Mouse (Mus musculus) midbrain, embryonic 11.5 days (tissue): ENCODE measurements at regions not wholly inside any gene's neighbourhood (a gene's known extent, or its start where the extent isn't known, plus 50 kb on each side); places are given as distances from the start of the nearest gene placed in this dataset.
A peak's percentile ranks its signal among the peaks of the same experiment; 100 is the strongest.

Experiments used
- ATAC-seq: fragments of 200-750 bp; cut with Nextera tagmentation; 2 replicates; pipeline ENCODE4 v1.8.0; 2017; ENCODE audit warnings: moderate TSS enrichment, moderate library complexity; ENCODE audit not compliant: low FRiP score
- DNase-seq: peaks from one replicate; pipeline ENCODE4 v3.0.0; 2015; ENCODE audit warnings: low spot score; ENCODE audit errors: missing footprints
- H3K27ac ChIP-seq: fragments of 300-500 bp; sonication (generic); 2 replicates; pipeline ENCODE4 v1.5.1; 2014; ENCODE audit warnings: low read depth, low read length
- H3K27me3 ChIP-seq: fragments of 300-500 bp; sonication (generic); 2 replicates; pipeline ENCODE4 v1.6.1; 2014; ENCODE audit warnings: mild to moderate bottlenecking, low read length, moderate library complexity, mixed read lengths; ENCODE audit not compliant: control insufficient read depth, insufficient read depth
- H3K36me3 ChIP-seq: fragments of 300-500 bp; sonication (generic); 2 replicates; pipeline ENCODE4 v1.6.1; 2014; ENCODE audit warnings: mild to moderate bottlenecking, low read length, moderate library complexity, mixed read lengths; ENCODE audit not compliant: control insufficient read depth, insufficient read depth
- H3K4me1 ChIP-seq: fragments of 300-500 bp; sonication (generic); 2 replicates; pipeline ENCODE4 v1.6.1; 2014; ENCODE audit warnings: low read length; ENCODE audit not compliant: control insufficient read depth, insufficient read depth
- H3K4me2 ChIP-seq: fragments of 300-500 bp; sonication (generic); 2 replicates; pipeline ENCODE4 v1.6.1; 2014; ENCODE audit warnings: mild to moderate bottlenecking, moderate library complexity
- H3K4me3 ChIP-seq: fragments of 300-500 bp; sonication (generic); 2 replicates; pipeline ENCODE4 v1.5.1; 2014; ENCODE audit warnings: low read depth, low read length
- H3K9ac ChIP-seq: fragments of 300-500 bp; sonication (generic); 2 replicates; pipeline ENCODE4 v1.6.1; 2014; ENCODE audit warnings: low read length
- H3K9me3 ChIP-seq: fragments of 300-500 bp; sonication (generic); 2 replicates; pipeline ENCODE4 v1.6.1; 2016; ENCODE audit warnings: low read length; ENCODE audit not compliant: control insufficient read depth
- WGBS: fragments of 180-500 bp; shearing (Covaris S2); extraction: QIAGEN DNeasy Blood & Tissue Kit; methylation state at CpG from one replicate; pipeline ENCODE4 v1.1.7; 2014; 5-methylcytosine and 5-hydroxymethylcytosine counted together

DNA sequence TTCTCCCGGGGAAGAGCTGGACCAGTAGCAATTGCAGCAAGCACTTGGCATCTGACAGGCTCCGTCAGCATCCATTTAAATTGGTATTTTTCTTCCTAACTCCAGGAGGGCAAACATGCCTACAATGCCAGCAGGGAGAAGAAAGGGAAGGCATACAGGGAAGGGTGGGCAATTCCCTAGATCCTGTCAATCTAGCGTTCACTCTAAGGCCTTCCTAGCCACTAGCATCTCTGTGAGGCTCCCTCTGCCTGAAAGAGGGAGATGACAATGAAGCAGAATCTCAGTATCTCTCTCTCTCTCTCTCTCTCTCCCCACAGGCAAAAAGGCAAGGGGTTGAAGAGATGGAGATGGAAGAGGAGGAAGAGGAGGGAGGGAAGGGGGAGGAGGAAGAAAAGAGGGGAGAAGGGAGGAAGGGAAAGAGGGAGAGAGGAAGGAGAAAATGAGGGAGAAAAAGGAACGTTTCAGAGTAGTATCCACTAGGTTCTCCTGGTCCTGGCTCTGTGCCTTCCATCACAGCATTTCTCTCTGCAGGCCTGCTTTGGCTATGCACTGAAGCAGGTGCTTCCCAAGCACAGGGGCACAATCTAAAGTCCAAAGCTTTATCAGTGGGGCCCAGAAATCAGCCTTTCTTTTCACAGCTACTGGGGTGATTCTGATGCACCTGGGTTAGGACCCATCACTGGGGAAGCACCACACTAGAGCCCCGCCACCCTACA, 72.2 kb upstream of the Frmpd3 start:
- H3K4me2 ChIP-seq: no peak overlapping the region
- H3K9ac ChIP-seq: no peak overlapping the region
- no peaks in the 10 kb centered on the region for H3K36me3 ChIP-seq
- no peak overlapping the region for H3K4me3 ChIP-seq
- no peaks in the 10 kb centered on the region for H3K9me3 ChIP-seq
- ATAC-seq: no peak
- no peak overlapping the region for H3K27ac ChIP-seq
- DNase-seq: no peak
- WGBS: 51% methylated on average over 5 of the region's 5 CpGs
- peaks cover 17% of the 10 kb centered on the region for H3K27me3 ChIP-seq
- no peaks in the 10 kb centered on the region for H3K4me1 ChIP-seq

DNA sequence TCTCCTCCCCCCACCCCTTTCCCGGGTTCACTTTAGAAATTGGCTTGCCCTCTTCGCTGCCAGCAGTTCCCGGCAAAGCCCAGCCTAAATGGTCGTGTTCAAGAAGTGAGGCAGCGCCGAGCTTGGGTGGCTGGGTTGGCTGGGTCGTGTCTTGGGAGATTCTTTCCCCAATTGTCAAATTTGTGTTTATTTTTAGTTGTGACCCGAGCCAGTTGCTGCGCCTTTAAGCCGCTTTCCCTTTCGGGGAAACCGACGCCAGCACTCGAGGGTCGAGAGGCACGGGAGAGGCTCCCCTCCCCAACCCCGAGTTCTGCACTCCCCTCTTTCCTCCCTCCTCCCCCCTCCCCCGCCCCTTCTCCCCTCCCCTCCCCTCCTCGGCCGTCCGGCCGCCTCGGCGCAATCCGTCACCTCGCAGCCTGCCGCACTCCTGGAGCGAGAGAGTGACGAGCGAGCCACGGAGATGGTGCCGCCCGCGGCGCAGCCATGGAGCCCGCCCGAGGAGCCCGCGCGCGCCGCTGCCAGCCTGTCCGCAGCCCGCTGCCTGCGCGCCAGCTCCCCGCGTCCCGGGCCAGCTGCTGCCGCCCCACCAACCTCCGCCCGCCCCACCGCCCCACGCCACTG, 64.6 kb upstream of the Frmpd3 start:
- no peaks in the 10 kb centered on the region for H3K36me3 ChIP-seq
- H3K4me3 ChIP-seq: peak overlapping the region; percentile 53
- peak overlapping the region; percentile 57 for H3K9ac ChIP-seq
- peaks cover 53% of the 10 kb centered on the region for H3K27me3 ChIP-seq
- peak overlapping the region; percentile 63 for H3K4me2 ChIP-seq
- no peaks in the 10 kb centered on the region for H3K4me1 ChIP-seq
- DNase-seq (peak; percentile 87), ATAC-seq (peak; percentile 75)
- no peaks in the 10 kb centered on the region for H3K9me3 ChIP-seq
- H3K27ac ChIP-seq: no peak overlapping the region
- WGBS: 25% methylated on average over 22 of the region's 54 CpGs

DNA sequence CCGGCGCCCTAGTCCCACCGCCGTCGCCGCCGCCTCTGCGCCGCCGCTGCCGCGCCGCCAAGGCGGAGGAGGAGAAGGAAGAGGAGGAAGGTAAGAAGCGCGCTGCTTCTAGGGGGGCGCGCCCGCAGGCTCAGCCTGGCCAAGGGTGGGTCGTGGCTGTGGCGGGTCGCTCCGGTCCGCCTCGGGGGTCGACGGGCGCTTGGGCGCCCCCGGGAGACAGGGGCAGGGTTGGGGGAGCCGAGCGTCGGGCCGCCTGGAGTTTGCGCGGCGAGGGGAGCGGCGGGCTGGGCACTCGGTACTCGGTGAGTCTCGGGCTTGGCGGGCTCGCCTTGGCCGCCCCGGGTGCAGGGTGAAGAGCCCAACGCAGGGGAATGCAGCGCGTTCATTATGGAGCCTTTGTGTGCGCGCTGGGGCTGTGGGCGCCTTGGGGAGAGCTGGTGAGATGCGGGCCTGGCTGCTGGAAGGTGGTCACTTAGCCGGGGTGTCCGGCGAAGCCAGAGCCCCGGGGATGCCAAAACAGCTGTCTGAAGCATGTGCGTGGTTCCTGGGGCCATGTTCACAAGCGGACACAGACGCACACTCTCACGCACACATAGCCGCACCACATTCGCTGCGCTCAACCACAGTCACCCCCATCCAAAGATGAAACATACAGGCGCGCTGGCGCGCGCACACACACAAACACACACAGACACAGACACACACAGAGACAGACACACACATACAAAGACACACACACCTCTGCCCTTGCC, 63.9 kb upstream of the Frmpd3 start:
- Histone ChIP-seq H3K4me1 (no peaks in the 10 kb centered on the region), H3K27ac (no peak overlapping the region), H3K9me3 (no peaks in the 10 kb centered on the region), H3K4me3 (peak overlapping the region; percentile 53), H3K27me3 (peaks cover 49% of the 10 kb centered on the region), H3K36me3 (no peaks in the 10 kb centered on the region), H3K4me2 (peak overlapping the region; percentile 63), H3K9ac (peak overlapping the region; percentile 57)
- DNase-seq: peak; percentile 86
- peak; percentile 61 for ATAC-seq
- 13% methylated on average over 57 of the region's 69 CpGs for WGBS

DNA sequence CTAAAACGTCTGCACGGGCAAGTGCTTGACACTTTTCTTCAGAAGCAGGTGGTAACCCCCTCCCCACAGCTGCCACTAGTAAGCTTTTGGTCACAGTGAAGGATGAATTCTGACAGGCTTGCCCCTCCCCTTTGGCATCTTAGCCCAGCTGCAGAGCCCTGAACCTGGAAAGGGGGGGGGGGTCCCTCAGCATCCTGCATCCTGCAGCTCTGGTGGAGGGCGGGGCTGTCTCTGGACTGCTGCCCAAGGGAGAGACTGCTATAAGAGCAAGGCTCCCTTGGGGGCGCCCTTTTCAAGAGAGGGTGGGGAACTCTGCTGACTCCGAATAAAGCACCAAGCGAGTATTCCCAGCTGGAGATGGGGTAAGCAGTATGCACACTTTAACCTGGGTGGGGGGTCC, 62.8 kb upstream of the Frmpd3 start:
- Histone ChIP-seq H3K4me1 (no peaks in the 10 kb centered on the region), H3K4me3 (no peak overlapping the region), H3K36me3 (no peaks in the 10 kb centered on the region), H3K27ac (no peak overlapping the region), H3K9me3 (no peaks in the 10 kb centered on the region), H3K9ac (no peak overlapping the region), H3K27me3 (peaks cover 46% of the 10 kb centered on the region), H3K4me2 (peak overlapping the region; percentile 23; the same call in 1 of the 2 replicates)
- 12% methylated on average over 6 of the region's 6 CpGs for WGBS
- ATAC-seq (peak; percentile 58), DNase-seq (peak; percentile 81)

DNA sequence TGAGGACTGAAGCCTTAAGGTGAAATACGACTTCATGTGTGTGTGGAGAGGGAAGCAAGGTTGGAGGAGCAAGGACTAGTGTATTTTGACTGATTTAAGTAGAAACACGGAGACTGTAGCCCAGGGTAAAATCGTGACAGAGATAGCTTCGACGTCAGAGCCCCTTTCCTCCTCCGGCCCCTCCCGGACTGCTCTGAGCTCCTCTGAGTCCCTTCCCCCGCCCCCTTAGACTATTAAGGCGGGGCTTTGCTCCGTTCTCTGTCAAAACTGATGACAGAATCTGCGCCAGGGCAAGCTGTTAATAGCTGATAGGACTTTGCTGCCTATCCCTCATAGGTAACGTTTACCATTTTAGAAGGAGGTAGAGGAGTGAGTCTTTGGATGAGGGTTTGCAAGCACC, 62.0 kb upstream of the Frmpd3 start:
- no peak overlapping the region; the same call in 1 of the 2 replicates for H3K4me2 ChIP-seq
- no peaks in the 10 kb centered on the region for H3K36me3 ChIP-seq
- DNase-seq: no peak
- H3K27me3 ChIP-seq: peaks cover 46% of the 10 kb centered on the region
- no peak for ATAC-seq
- H3K4me1 ChIP-seq: no peaks in the 10 kb centered on the region
- no peaks in the 10 kb centered on the region for H3K9me3 ChIP-seq
- 12% methylated on average over 12 of the region's 12 CpGs for WGBS
- no peak overlapping the region for H3K9ac ChIP-seq
- H3K4me3 ChIP-seq: no peak overlapping the region
- no peak overlapping the region for H3K27ac ChIP-seq
